Mouse (Mus musculus): Measurements from ENCODE around the gene Pias3.

DNA sequence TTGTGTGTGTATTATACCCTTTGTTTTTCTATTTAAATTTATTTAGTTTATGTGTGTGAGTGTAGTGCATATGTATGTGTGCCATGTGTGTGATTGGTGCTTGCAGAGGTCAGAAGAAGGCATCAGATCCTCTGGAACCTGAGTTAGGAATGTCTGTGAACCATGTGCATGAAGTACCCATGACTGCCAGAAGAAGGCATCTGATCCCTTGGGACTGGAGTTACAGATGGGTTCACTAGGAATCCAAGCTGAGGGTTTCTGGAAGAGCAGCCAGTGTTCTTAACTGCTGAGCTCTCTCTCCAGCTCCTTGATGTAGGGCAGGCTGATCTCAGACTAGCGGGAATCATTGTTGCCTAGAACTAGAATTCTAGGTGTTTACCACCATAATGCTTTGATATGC is 41.8 kb downstream of the Pias3 start:
- TF ChIP-seq CTCF (IDR thresholded peaks at IDR 0.05; ENCODE audit: control insufficient read depth, insufficient read depth, low read length): no peak
- no peak for TF ChIP-seq POLR2A (IDR thresholded peaks at IDR 0.05; ENCODE audit: borderline replicate concordance, control insufficient read depth, low read depth, low read length)

All from bone marrow, adult 2 months (tissue).